Mouse (Mus musculus) midbrain, embryonic 14.5 days (tissue): ENCODE measurements around the gene Aldh3b1. TPM values are rescaled to one million over a fixed set of nuclear protein-coding genes. Genes with fewer than 3 reads are reported as not detected.

Experiments
- ATAC-seq: fragments of 200-750 bp; cut with Nextera tagmentation; 2 replicates; pipeline ENCODE4 v1.8.0; 2017; ENCODE audit warnings: moderate number of reproducible peaks, moderate library complexity; ENCODE audit not compliant: low FRiP score, low TSS enrichment
- DNase-seq: peaks from one replicate; pipeline ENCODE4 v3.0.0-alpha.2; 2015
- H3K27ac ChIP-seq: fragments of 300-500 bp; sonication (generic); replicated peaks from 2 replicates; pipeline ENCODE4 v1.5.1; 2014; ENCODE audit warnings: mild to moderate bottlenecking, low read depth, low read length, moderate library complexity
- H3K27me3 ChIP-seq: fragments of 300-500 bp; sonication (generic); 2 replicates; pipeline ENCODE4 v1.6.1; 2014; ENCODE audit warnings: low read length, control low read depth, mixed read lengths; ENCODE audit not compliant: control insufficient read depth, insufficient read depth
- H3K36me3 ChIP-seq: fragments of 300-500 bp; sonication (generic); 2 replicates; pipeline ENCODE4 v1.6.1; 2014; ENCODE audit warnings: low read length, control low read depth; ENCODE audit not compliant: control insufficient read depth, insufficient read depth
- H3K4me1 ChIP-seq: fragments of 300-500 bp; sonication (generic); 2 replicates; pipeline ENCODE4 v1.6.1; 2014; ENCODE audit warnings: mild to moderate bottlenecking, antibody characterized with exemption, low read length, control low read depth; ENCODE audit not compliant: control insufficient read depth, insufficient read depth
- H3K4me2 ChIP-seq: fragments of 300-500 bp; sonication (generic); 2 replicates; pipeline ENCODE4 v1.6.1; 2014; ENCODE audit warnings: mild to moderate bottlenecking, low read length, moderate library complexity
- H3K4me3 ChIP-seq: fragments of 300-500 bp; sonication (generic); replicated peaks from 2 replicates; pipeline ENCODE4 v1.5.1; 2014; ENCODE audit warnings: low read depth, low read length
- H3K9ac ChIP-seq: fragments of 300-500 bp; sonication (generic); replicated peaks from 2 replicates; pipeline ENCODE4 v1.6.1; 2014; ENCODE audit warnings: mild to moderate bottlenecking, low read length, moderate library complexity
- H3K9me3 ChIP-seq: fragments of 300-500 bp; sonication (generic); 2 replicates; pipeline ENCODE4 v1.6.1; 2016; ENCODE audit warnings: low read length, control low read depth, mixed read lengths; ENCODE audit not compliant: control insufficient read depth
- WGBS: fragments of 180-500 bp; shearing (Covaris S2); extraction: QIAGEN DNeasy Blood & Tissue Kit; methylation state at CpG from one replicate; pipeline ENCODE4 v1.1.7; 2014; 5-methylcytosine and 5-hydroxymethylcytosine counted together
- polyA plus RNA-seq: library from polyadenylated mRNA; unstranded; fragments of >200 nt; fragmentation: Nextera tagmentation; extraction: Ambion mirVana; gene quantifications from 2 replicates; pipeline ENCODE4 v1.2.1, GENCODE M21; 2014

The Aldh3b1 gene
- polyA plus RNA-seq, 1 experiment from 2014 or later = 1.1 TPM

DNA sequence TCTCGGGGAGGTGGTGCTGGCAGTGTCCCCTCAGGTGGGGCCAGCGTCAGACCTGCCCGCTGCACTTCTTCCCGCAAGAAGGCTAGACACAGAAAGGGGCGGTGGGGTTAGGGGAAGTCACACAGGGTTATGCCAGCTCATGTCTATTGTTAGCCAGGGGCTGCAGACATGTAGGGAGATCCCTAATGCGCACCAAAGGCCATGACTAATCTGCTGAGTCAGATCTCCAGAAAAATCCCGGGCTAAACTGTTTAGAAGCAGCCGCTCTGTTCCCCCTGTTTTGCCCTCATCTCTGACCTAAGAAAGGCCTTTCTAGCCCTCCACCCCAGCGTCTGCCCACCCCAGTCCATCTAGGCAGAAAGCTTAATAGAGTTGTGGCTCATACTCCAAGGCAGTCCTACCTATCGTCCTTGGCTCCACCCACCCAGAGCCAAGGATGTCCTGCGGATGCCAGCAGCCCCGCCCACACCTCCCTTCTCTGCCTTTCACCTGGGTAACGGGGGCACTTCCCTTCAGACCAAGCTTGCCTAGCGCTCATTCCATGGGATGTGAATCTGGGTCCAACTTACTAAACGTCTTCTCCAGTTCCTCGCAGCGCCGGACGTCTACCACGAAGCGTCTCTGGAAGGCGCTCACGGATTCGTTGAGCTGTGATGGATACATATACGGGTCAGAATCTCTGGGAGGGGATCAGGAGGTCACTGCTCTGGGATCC, 25.8 kb downstream of the Aldh3b1 start:
- ATAC-seq = no peak
- 53% methylated on average over 25 of the region's 25 CpGs for WGBS
- H3K36me3 ChIP-seq = peaks cover 10% of the 10 kb centered on the region

GRCm38 (mm10) chr19:3902966-3903365, 26.6 kb downstream of the Aldh3b1 start:
- Histone ChIP-seq H3K4me1 (peaks cover 6% of the 10 kb centered on the region; the same call in 1 of the 2 replicates), H3K4me2 (no peak overlapping the region), H3K27me3 (peaks cover 5% of the 10 kb centered on the region; the same call in 1 of the 2 replicates), H3K9ac (no peak overlapping the region), H3K27ac (no peak overlapping the region), H3K9me3 (no peaks in the 10 kb centered on the region), H3K4me3 (no peak overlapping the region), H3K36me3 (peaks cover 2% of the 10 kb centered on the region; the same call in 1 of the 2 replicates)
- 76% methylated on average over 12 of the region's 12 CpGs for WGBS
- no peak for ATAC-seq
- DNase-seq = no peak

More for the DNA sequence above, 25.8 kb downstream of the Aldh3b1 start:
- Histone ChIP-seq H3K4me3 (no peak overlapping the region), H3K27me3 (peaks cover 5% of the 10 kb centered on the region; the same call in 1 of the 2 replicates), H3K4me1 (peaks cover 6% of the 10 kb centered on the region; the same call in 1 of the 2 replicates), H3K9ac (no peak overlapping the region), H3K27ac (no peak overlapping the region), H3K4me2 (no peak overlapping the region), H3K9me3 (no peaks in the 10 kb centered on the region)
- no peak for DNase-seq

DNA sequence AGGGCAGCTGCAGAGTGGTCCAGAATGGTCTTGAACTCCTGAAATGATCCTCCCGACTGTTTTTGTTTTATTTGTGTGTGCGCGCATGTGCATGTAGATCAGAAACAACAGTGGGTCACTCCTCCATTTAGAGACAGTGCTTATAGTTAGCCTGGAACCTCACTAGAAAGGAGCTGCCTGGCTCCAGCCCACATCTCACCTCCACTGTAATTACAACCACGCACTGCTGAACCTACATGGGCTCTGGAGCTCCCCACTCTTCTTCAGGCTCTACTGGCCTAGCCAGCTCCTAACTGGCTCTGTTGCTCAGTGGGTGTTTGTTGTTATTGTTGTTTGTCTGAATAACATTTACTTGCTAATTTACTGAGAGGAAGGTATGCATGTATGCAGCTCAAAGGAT, 30.0 kb downstream of the Aldh3b1 start:
- Histone ChIP-seq H3K4me3 (no peak overlapping the region), H3K4me1 (no peaks in the 10 kb centered on the region), H3K36me3 (peaks cover 16% of the 10 kb centered on the region), H3K27ac (no peak overlapping the region), H3K27me3 (no peaks in the 10 kb centered on the region), H3K4me2 (no peak overlapping the region), H3K9ac (no peak overlapping the region), H3K9me3 (no peaks in the 10 kb centered on the region)
- DNase-seq (no peak), ATAC-seq (no peak)
- WGBS = 96% methylated on average over 4 of the region's 4 CpGs

DNA sequence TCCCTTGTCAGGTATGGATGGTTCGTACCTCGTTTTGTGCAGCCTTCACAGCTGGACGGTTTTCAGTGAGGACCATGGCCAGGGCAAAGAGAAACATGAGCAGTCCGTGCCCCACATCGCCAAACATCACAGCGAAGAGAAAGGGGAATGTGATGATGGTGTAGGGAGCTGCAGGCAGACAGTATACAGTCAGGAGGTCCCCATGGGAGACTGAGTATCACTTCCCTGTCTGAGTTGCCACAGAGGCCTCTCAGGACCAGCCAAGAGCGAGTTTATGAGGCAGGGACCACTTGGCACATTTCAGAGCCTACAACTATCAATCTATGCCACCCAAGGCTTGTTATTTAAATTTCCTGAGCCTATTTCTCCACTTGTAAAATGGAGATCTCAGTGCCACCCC, 30.7 kb downstream of the Aldh3b1 start:
- H3K9me3 ChIP-seq = no peaks in the 10 kb centered on the region
- H3K4me2 ChIP-seq = no peak overlapping the region
- H3K27ac ChIP-seq = no peak overlapping the region
- H3K36me3 ChIP-seq = peaks cover 22% of the 10 kb centered on the region
- no peaks in the 10 kb centered on the region for H3K27me3 ChIP-seq
- H3K9ac ChIP-seq = no peak overlapping the region
- DNase-seq (no peak), ATAC-seq (no peak)
- no peak overlapping the region for H3K4me3 ChIP-seq
- WGBS = 90% methylated on average over 7 of the region's 7 CpGs
- H3K4me1 ChIP-seq = no peaks in the 10 kb centered on the region

DNA sequence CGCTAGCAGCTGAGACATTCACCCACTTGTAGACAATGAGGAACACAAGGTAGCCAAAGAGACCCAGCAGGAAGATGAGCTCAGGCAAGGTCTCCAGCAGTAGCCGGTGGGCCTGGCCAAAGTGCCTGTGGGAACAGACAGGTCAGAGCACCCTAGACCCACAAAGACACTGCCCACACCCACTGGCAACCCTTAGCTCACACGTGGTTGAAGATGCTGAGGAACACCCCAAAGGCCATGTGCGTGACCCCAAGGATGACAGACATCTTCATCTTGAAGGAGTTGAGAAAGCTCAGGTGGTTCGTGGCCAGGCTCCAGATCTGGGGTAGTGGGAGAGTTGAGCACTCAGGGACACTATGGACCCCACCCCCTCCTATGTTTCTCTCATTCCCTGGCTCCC, 32.1 kb downstream of the Aldh3b1 start:
- Histone ChIP-seq H3K4me3 (no peak overlapping the region), H3K9me3 (no peaks in the 10 kb centered on the region), H3K36me3 (peaks cover 36% of the 10 kb centered on the region), H3K27ac (no peak overlapping the region), H3K9ac (no peak overlapping the region), H3K4me1 (no peaks in the 10 kb centered on the region), H3K4me2 (no peak overlapping the region), H3K27me3 (no peaks in the 10 kb centered on the region)
- no peak for DNase-seq
- WGBS = 93% methylated on average over 5 of the region's 5 CpGs
- ATAC-seq = no peak

DNA sequence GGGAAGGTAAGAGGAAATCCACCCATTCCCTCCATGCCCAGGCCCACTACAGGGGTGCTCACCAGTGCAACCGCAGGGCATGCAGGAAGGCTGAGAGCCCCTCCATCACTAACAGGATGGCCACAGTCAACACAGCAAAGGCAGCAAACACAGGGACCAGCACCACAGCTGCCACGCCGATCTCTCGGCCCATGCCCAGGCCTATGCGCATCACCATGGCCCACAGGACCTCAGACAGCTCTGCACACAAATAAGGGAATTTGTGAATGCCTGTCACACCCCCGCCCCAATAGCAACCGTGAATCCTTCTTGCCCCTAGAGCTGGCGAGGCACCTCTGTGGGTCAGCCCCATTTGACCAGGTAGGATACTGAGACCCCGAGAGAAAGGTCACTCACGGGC, 33.4 kb downstream of the Aldh3b1 start:
- DNase-seq (no peak), ATAC-seq (no peak)
- H3K9ac ChIP-seq = no peak overlapping the region
- peaks cover 48% of the 10 kb centered on the region for H3K36me3 ChIP-seq
- H3K27me3 ChIP-seq = no peaks in the 10 kb centered on the region
- H3K4me1 ChIP-seq = no peaks in the 10 kb centered on the region
- H3K4me2 ChIP-seq = no peak overlapping the region
- no peaks in the 10 kb centered on the region for H3K9me3 ChIP-seq
- 0 out of 2 replicates have a peak overlapping the region, but pooled peaks have one; percentile 46 for H3K27ac ChIP-seq
- no peak overlapping the region for H3K4me3 ChIP-seq
- 94% methylated on average over 10 of the region's 10 CpGs for WGBS

- Histone ChIP-seq H3K27ac (peak overlapping the region; percentile 46), H3K27me3 (no peaks in the 10 kb centered on the region), H3K9me3 (no peaks in the 10 kb centered on the region), H3K9ac (no peak overlapping the region), H3K4me3 (no peak overlapping the region), H3K36me3 (peaks cover 58% of the 10 kb centered on the region), H3K4me1 (no peaks in the 10 kb centered on the region), H3K4me2 (no peak overlapping the region)
- ATAC-seq (no peak), DNase-seq (peak; percentile 42)
- 12% methylated on average over 3 of the region's 3 CpGs for WGBS
These were observed 34.4 kb downstream of the Aldh3b1 start for GRCm38 (mm10) chr19:3895171-3895631.

DNA sequence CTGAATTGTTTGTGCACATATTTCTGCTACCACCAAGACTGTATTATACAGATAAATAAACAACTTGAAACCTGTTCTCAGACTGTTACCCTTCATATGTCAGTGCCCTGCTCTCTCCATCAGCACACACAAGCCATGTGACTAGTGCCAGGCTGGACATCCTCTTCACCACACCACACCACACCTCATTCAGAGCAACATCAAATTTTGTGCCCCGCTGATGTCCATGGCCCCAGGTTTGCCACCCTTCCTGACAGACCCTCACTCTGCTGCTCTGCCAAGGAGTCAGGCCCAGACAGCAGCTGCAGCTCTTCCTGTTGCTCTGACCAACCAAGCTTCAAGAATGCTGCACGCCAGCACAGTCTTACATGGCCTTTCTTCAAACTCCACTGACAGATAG, 35.3 kb downstream of the Aldh3b1 start:
- DNase-seq (no peak), ATAC-seq (no peak)
- Histone ChIP-seq H3K4me3 (no peak overlapping the region), H3K4me1 (no peaks in the 10 kb centered on the region), H3K27me3 (no peaks in the 10 kb centered on the region), H3K36me3 (peaks cover 67% of the 10 kb centered on the region), H3K9ac (no peak overlapping the region), H3K4me2 (no peak overlapping the region), H3K27ac (no peak overlapping the region), H3K9me3 (no peaks in the 10 kb centered on the region)
- 87% methylated on average over 2 of the region's 2 CpGs for WGBS

- H3K36me3 ChIP-seq = peaks cover 74% of the 10 kb centered on the region
- H3K9me3 ChIP-seq = no peaks in the 10 kb centered on the region
- DNase-seq = no peak
- no peak overlapping the region for H3K4me3 ChIP-seq
- ATAC-seq = no peak
- H3K4me2 ChIP-seq = no peak overlapping the region
- WGBS = 90% methylated on average over 4 of the region's 4 CpGs
- H3K27me3 ChIP-seq = no peaks in the 10 kb centered on the region
- H3K27ac ChIP-seq = no peak overlapping the region
- no peaks in the 10 kb centered on the region for H3K4me1 ChIP-seq
- no peak overlapping the region for H3K9ac ChIP-seq
These were observed 36.0 kb downstream of the Aldh3b1 start for GRCm38 (mm10) chr19:3893545-3894116.
